Mouse (Mus musculus) spleen, adult 2 months (tissue): ENCODE measurements at regions not wholly inside any gene's neighbourhood (a gene's known extent, or its start where the extent isn't known, plus 50 kb on each side); places are given as distances from the start of the nearest gene placed in this dataset.

Experiments
- DNase-seq, 2 experiments: peaks; one replicate each; pipeline versions ENCODE4 v3.0.0 to v3.0.0-alpha.2; 2012 to 2021; ENCODE audit warnings: low spot score in 2 of 2, low read depth in 1 of 2
- H3K27ac ChIP-seq: fragments of 200-500 bp; 2 replicates; pipeline ENCODE4 v1.5.1; 2012; ENCODE audit warnings: low read length, inconsistent platforms; ENCODE audit not compliant: insufficient read depth
- H3K27me3 ChIP-seq: fragments of 200-500 bp; 2 replicates; pipeline ENCODE4 v1.6.1; 2012; ENCODE audit warnings: mild to moderate bottlenecking, moderate library complexity, low read length, inconsistent platforms; ENCODE audit not compliant: control insufficient read depth, insufficient read depth
- H3K36me3 ChIP-seq: fragments of 200-500 bp; 2 replicates; pipeline ENCODE4 v1.6.1; 2012; ENCODE audit warnings: mild to moderate bottlenecking, low read length, inconsistent platforms; ENCODE audit not compliant: control insufficient read depth, insufficient read depth
- H3K4me1 ChIP-seq: fragments of 200-500 bp; 2 replicates; pipeline ENCODE4 v1.6.1; 2011; ENCODE audit warnings: inconsistent platforms; ENCODE audit not compliant: control insufficient read depth, insufficient read depth, insufficient read length
- H3K4me3 ChIP-seq: fragments of 200-500 bp; 2 replicates; pipeline ENCODE4 v1.5.1; 2011; ENCODE audit warnings: mild to moderate bottlenecking, inconsistent platforms; ENCODE audit not compliant: insufficient read depth, insufficient read length; ENCODE audit errors: extremely low read depth
- CTCF ChIP-seq: fragments of 200-500 bp; IDR thresholded peaks from 2 replicates; pipeline ENCODE4 v1.5.1; 2011; ENCODE audit warnings: mild to moderate bottlenecking, inconsistent platforms; ENCODE audit not compliant: insufficient read depth, insufficient read length, insufficient replicate concordance; ENCODE audit errors: extremely low read depth
- POLR2A ChIP-seq: fragments of 200-500 bp; IDR thresholded peaks from 2 replicates; pipeline ENCODE4 v1.6.1; 2011; ENCODE audit warnings: low read depth, low read length, inconsistent platforms
- WGBS: fragments of 180-500 bp; shearing (Covaris S2); methylation state at CpG from one replicate; pipeline ENCODE4 v1.1.7; 2018; 5-methylcytosine and 5-hydroxymethylcytosine counted together

- no peak for DNase-seq
- 52% methylated on average over 5 of the region's 5 CpGs for WGBS
Measured at GRCm38 (mm10) chr4:105944962-105945361, 155.3 kb downstream of the Gm12728 start.

GRCm38 (mm10) chr4:105945921-105946320 lies 156.3 kb downstream of the Gm12728 start:
- TF ChIP-seq POLR2A (no peak), CTCF (no peak)
- no peak overlapping the region for H3K27ac ChIP-seq
- DNase-seq = no peak
- no peaks in the 10 kb centered on the region for H3K36me3 ChIP-seq
- WGBS = 93% methylated on average over 1 of the region's 1 CpGs
- H3K27me3 ChIP-seq = no peaks in the 10 kb centered on the region
- H3K4me3 ChIP-seq = no peak overlapping the region
- H3K4me1 ChIP-seq = no peaks in the 10 kb centered on the region

More at GRCm38 (mm10) chr4:105944962-105945361, 155.3 kb downstream of the Gm12728 start:
- TF ChIP-seq CTCF (no peak), POLR2A (no peak)
- Histone ChIP-seq H3K27ac (no peak overlapping the region), H3K4me3 (no peak overlapping the region), H3K4me1 (no peaks in the 10 kb centered on the region), H3K36me3 (no peaks in the 10 kb centered on the region), H3K27me3 (no peaks in the 10 kb centered on the region)

GRCm38 (mm10) chr4:105948326-105948725 lies 158.7 kb downstream of the Gm12728 start:
- Histone ChIP-seq H3K36me3 (no peaks in the 10 kb centered on the region), H3K4me3 (no peak overlapping the region), H3K4me1 (no peaks in the 10 kb centered on the region), H3K27me3 (no peaks in the 10 kb centered on the region), H3K27ac (no peak overlapping the region)
- TF ChIP-seq CTCF = no peak
- no peak for TF ChIP-seq POLR2A
- WGBS = 85% methylated on average over 5 of the region's 5 CpGs
- DNase-seq = no peak

GRCm38 (mm10) chr4:105952406-105952805 lies 162.7 kb downstream of the Gm12728 start:
- DNase-seq = no peak
- Histone ChIP-seq H3K36me3 (no peaks in the 10 kb centered on the region), H3K27ac (no peak overlapping the region), H3K27me3 (no peaks in the 10 kb centered on the region), H3K4me1 (no peaks in the 10 kb centered on the region), H3K4me3 (no peak overlapping the region)
- WGBS = 75% methylated on average over 3 of the region's 3 CpGs
- TF ChIP-seq CTCF = no peak
- TF ChIP-seq POLR2A = no peak

GRCm38 (mm10) chr4:105956516-105956915 lies 166.8 kb downstream of the Gm12728 start:
- Histone ChIP-seq H3K4me1 (no peaks in the 10 kb centered on the region), H3K27ac (no peak overlapping the region), H3K4me3 (no peak overlapping the region), H3K27me3 (no peaks in the 10 kb centered on the region), H3K36me3 (no peaks in the 10 kb centered on the region)
- WGBS = 84% methylated on average over 2 of the region's 2 CpGs
- DNase-seq = no peak
- no peak for TF ChIP-seq POLR2A
- no peak for TF ChIP-seq CTCF

- WGBS = 92% methylated on average over 5 of the region's 5 CpGs
- Histone ChIP-seq H3K36me3 (no peaks in the 10 kb centered on the region), H3K27ac (no peak overlapping the region), H3K4me3 (no peak overlapping the region), H3K27me3 (no peaks in the 10 kb centered on the region), H3K4me1 (no peaks in the 10 kb centered on the region)
- no peak for TF ChIP-seq POLR2A
- no peak for TF ChIP-seq CTCF
- DNase-seq = no peak
Measured at GRCm38 (mm10) chr4:105958331-105958730, 168.7 kb downstream of the Gm12728 start.

- Histone ChIP-seq H3K27ac (no peak overlapping the region), H3K36me3 (no peaks in the 10 kb centered on the region), H3K4me1 (no peaks in the 10 kb centered on the region), H3K27me3 (no peaks in the 10 kb centered on the region), H3K4me3 (no peak overlapping the region)
- WGBS = 72% methylated on average over 8 of the region's 8 CpGs
- DNase-seq = no peak
- TF ChIP-seq CTCF (no peak), POLR2A (no peak)
Measured at GRCm38 (mm10) chr4:105961686-105962360, 172.2 kb downstream of the Gm12728 start.
